Mouse (Mus musculus) urinary bladder, adult 2 months (tissue): ENCODE measurements around the gene Stk10. TPM values are rescaled to one million over a fixed set of nuclear protein-coding genes. Genes with fewer than 3 reads are reported as not detected.
"Not testable (repeated sequence)": the region's sequence is repeated elsewhere in the genome, so short reads cannot be mapped to it uniquely, and the experiment has no call there.

Experiments used
- DNase-seq: peaks from one replicate; pipeline ENCODE4 v3.0.0; 2022; ENCODE audit warnings: low spot score
- polyA plus RNA-seq: library from polyadenylated mRNA; depleted of rRNA; stranded (reverse); fragments of >200 nt; gene quantifications from 2 replicates; pipeline ENCODE4 v1.2.3, GENCODE M21; 2012

The Stk10 gene
- polyA plus RNA-seq, 1 experiment, result 6.2 TPM

DNA sequence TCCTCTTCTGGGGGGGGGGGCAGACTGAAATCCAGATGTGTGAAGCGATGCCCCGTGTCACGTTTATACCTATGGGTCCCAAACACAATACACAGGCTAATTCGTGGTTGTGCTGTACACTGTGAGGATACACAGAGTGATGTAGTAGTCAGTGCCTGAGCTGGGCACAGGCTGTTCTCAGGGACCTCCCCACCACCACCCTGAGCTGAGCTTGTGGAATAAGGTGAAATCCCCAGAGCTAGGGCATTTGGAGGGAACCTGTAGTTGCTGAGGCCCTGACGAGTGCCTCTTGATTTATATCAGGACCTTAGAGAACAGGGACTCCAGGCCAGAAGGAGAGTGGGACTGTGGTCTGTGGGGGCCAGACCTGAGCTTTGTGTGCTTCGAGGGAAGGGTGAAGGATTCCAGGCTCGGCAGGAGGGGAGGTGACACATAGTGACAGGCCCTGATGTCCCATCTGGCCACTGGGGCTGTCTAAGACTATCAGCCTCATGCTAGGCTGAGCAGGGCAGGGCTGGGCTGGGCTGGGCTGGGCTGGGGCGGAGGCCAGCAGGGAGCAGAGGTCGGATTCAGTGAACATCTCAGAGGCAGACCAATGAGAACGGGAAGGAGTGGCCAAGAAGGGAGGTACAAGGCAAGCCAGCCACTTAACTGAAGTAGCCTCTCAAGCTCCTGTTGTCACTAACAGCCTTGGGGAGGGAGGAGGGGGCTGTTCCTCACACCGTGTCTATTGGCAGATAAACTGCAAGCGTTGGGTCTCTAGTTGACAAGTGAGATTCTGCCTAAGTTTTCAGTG is 68.6 kb downstream of the Stk10 start:
- DNase-seq, result no peak

DNA sequence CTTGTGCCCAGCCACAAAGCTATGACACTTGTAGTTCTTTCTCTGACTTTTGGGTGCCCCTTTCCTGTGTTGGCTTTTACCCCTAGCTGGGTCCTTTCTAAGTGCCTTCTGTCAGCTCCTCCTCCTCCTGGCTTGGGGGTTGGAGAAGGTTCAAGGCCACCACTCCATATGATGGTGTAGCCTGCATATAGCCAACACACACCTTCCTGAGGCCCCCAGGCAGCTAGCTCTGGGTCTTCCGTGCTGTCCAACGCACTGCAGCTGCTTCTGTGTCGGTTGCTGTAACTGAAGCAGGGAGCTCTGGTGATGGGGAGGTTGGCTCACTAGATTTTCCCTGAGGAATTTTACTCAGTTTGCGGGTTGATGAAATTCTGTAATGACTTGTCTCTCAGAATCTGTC is 71.6 kb downstream of the Stk10 start:
- DNase-seq, result no peak

DNA sequence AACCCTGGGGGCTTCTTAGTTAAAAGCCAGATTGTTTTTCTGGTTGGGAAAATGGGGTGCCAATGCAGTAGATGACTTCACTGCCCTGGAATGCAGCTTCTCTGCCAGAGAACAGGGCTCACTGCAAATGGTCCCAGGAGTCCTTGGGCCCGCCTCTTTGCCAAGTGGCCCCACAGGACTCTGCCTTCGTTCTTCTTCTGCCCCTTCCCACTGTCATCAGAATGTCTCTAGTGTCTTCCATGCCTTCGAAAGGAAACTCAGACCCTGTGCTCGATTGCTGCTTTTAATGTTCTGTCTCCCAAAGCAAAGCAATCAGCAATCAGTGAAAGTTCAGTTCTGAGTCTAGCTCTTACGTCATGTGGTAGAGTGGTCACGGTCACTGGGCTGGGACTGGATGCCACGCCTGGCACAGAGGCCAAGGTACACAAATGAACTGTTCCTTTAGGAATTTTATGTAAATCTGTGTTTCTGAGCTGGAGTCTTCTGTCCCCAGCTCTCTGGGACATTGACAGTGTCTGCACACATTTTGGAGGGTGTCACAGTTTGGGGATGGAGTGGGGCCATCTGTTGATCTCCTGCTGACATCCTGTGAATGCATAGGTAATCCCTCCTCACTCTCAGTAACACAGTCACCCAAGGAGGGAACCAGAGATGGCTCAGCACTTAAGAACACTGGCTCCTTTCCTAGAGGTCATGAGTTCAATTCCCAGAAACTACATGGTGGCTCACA is 72.2 kb downstream of the Stk10 start:
- DNase-seq, result no peak

DNA sequence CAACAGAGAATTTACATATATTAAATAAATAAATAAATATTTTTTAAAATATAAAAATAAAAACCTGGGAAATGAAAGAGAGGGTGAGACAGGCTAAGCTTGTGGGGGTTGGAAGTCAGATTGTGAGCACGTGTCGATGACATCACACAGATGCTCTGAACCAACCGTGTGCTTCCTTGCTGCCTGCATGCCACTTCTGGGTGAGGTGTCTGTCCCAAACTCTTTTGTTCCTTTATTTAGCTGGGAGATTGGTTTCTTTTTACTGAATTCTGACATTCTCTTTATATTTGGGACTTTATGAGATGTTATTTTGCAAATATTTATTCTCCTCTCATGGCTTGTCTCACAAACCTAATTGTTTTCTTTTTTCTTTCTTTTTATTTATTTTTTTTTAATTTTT is 72.8 kb downstream of the Stk10 start:
- no peak for DNase-seq

GRCm38 (mm10) chr11:32607319-32607718 is 74.2 kb downstream of the Stk10 start:
- no peak for DNase-seq

DNA sequence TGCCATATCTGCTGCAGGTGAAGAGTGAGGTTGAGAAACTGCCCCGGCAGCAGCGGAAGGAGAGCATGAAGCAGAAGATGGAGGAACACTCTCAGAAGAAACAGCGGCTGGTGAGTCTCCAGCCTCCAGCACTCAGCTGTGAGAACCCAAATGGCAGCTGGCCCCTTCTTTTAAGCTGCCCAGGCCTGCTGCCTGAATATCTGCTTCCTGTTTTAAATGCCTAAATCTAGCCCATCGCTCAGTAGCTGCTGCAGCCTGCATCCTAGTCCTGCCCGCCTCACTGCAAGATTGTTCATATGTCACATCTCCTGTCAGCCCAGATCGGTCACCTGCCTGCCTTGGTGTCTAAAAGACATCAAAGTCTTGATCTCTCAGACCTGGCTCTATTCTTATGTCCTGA is 77.5 kb downstream of the Stk10 start:
- no peak for DNase-seq

GRCm38 (mm10) chr11:32612304-32612703 is 79.2 kb downstream of the Stk10 start:
- DNase-seq, result no peak

DNA sequence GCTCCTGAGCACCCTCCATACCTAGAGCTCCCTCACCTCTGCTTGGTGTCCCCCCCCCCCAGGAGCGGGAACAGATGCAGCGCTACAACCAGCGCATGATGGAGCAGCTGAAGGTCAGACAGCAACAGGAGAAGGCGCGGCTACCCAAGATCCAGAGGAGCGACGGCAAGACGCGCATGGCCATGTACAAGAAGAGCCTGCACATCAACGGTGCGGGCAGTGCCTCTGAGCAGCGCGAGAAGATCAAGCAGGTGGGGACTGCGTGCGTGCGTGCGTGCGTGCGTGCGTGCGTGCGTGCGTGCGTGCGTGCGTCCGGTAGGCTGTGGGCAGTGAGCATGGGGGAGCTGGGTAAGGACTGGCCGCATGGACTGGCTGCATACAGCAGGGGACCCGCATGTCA is 81.4 kb downstream of the Stk10 start:
- no peak for DNase-seq

GRCm38 (mm10) chr11:32615561-32615960 is 82.5 kb downstream of the Stk10 start:
- DNase-seq, result no peak

DNA sequence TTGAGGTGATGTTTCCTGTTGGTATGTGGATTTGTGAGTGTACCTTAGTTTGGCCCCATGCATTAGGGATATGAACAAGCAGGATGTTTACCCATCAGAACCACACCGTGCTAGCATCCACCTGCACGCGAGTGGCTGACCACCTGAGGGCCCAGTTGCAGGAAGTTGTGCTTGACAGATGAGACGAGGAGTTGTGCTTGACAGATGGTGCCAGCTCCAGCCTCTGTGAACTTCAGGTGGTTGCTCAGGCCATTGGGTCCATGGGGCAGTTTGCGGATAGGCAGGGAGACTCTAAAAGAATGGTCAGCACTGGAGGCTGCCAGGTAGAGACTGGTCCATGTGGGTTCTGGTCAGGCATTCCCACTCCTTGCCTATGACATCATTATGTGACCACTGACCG is 83.0 kb downstream of the Stk10 start:
- no peak for DNase-seq

GRCm38 (mm10) chr11:32618036-32618435 is 84.9 kb downstream of the Stk10 start:
- no peak for DNase-seq

DNA sequence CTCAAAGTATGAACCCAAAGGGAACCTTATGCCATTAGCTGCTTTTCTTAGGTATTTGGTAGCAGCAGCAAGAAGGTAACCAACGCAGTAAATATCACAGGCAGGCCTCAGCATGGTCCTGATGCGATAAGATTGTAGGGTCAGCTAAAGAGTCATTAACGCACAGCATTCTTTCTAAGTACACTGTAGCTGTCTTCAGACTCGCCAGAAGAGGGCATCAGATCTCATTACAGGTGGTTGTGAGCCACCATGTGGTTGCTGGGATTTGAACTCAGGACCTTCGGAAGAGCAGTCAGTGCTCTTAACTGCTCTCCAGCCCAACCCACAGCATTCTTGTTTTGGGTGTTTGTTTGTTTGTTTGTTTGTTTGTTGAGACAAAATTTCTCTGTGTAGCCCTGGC is 85.5 kb downstream of the Stk10 start:
- not testable (repeated sequence) for DNase-seq

- no peak for DNase-seq
Measured at GRCm38 (mm10) chr11:32619257-32619816, 86.2 kb downstream of the Stk10 start.

DNA sequence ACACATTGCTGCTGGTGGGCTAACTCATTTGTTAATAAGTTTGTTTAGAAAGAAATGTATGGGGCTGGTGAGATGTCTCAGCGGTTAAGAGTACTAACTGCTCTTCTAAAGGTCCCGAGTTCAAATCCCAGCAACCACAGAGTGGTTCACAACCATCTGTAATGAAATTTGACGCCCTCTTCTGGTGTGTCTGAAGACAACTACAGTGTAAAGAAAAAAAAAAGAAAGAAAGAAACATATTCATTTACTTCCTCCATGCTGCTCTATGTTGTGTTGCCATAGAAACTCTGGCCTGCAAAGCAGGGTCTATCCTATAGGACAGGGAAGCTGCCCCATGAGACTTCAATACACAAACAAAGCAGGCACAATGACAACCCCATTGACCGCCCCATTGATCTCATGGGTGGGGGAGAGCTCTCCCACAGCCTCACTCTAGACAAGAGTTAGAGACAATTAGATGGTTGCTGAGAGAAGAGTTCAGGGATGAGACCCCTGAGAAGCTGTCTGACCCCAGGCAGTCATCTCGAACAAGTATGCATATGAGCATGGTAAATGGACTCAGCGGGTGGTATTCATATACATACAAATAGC is 86.9 kb downstream of the Stk10 start:
- DNase-seq, result no peak

DNA sequence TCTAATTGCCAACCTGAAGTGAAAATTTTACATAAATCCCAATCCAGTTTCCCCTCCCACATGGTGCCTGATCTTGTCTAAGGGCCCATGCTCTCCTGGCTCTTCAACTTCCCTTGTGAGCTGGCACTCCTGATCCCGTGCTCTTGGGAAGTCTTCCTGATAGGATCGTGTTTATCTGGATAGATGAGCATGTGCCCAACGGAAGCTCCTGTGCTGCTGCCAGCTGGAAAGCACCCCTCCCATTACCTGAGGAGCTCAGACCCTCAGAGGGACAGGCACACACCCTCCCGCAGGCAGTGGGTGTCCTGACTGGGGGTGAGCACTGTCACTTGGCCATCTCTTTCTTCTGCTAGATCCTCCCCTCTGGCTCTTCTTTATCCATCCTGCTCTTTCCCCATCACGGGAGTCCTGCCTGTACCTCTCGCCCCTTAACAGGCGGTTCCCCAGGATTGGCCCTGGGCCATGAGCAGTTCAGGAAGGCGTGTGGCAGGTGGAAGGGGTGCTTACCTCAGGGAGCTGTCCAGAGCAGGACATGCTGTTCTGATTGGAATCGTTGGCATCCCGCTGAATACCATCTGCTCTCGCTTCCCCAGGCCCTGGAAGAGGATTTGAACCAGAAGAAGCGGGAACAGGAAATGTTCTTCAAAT is 88.8 kb downstream of the Stk10 start:
- DNase-seq, result no peak

GRCm38 (mm10) chr11:32622479-32623190 is 89.5 kb downstream of the Stk10 start:
- no peak for DNase-seq

DNA sequence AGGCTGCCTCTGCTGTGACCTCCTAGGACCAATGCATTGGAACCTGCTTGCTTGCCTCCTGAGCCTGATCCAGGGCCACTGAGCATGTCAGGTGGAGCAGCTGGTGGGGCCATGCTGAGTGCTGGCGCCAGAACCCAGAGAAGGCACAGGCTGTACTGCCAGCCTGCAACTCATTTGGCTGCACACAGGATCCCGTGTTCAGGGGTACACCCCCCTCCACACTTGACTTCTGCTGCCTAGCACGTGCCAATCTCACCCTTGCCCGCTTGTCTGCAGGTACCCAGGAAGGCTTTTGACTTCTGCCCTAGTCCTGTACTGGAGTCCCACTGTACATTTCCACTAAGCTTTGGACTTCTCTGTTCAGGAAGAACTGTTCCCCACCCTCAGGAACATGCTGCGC is 90.1 kb downstream of the Stk10 start:
- no peak for DNase-seq

- no peak for DNase-seq
Measured at GRCm38 (mm10) chr11:32623912-32624311, 90.8 kb downstream of the Stk10 start.

- DNase-seq, result no peak
Measured at GRCm38 (mm10) chr11:32625677-32626076, 92.6 kb downstream of the Stk10 start.

DNA sequence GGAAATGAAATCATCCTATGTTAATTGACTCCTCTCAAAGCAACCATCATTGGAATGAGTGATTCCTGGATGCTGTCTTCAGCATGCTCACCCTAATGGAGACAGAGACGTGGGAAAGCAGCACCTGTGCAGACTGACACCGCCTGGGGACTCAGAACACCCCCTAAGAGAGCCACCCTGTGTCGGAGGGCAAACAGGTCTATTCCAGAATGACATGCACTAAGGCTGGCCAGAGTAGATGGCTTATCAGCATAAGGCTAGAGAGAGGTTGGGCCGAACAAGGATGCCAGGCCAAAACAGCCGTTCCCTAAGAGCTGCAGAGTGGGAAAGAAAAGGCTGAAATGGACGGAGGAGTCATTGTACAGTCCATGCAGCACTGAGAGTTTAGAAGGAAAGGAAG is 93.0 kb downstream of the Stk10 start:
- no peak for DNase-seq

DNA sequence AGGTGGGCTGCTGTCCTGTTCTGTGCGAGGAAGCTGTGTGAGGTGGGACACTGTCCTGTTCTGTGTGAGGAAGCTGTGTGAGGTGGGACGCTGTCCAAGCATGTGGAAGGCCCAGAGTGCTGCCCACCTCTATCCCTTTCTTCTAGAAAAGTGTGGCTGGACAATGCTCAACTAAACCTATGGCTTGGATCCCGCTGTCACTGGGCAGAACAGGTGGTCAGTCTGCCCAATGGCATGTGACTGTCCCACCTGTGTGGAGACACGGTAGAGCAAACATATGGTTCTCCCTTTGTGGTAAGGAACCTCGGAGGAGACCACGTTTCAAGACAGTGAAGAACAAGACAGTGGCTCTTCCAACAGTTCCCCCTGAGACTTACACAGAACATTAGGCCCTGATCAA is 94.8 kb downstream of the Stk10 start:
- no peak for DNase-seq
